Mouse (Mus musculus) forebrain, embryonic 16.5 days (tissue): Measurements from ENCODE around the gene Shc4. TPM values are rescaled to one million over a fixed set of nuclear protein-coding genes. Genes with fewer than 3 reads are reported as not detected.

ENCODE experiments used
- ATAC-seq: fragments of 200-750 bp; cut with Nextera tagmentation; 2 replicates; pipeline ENCODE4 v1.8.0; 2017; ENCODE audit warnings: mild to moderate bottlenecking, moderate library complexity
- H3K27ac ChIP-seq: fragments of 300-500 bp; sonication (generic); 2 replicates; pipeline ENCODE4 v1.5.1; 2014; ENCODE audit warnings: low read length, control low read depth
- H3K27me3 ChIP-seq: fragments of 300-500 bp; sonication (generic); replicated peaks from 2 replicates; pipeline ENCODE4 v1.6.1; 2014; ENCODE audit warnings: low read length; ENCODE audit not compliant: control insufficient read depth, insufficient read depth
- H3K36me3 ChIP-seq: fragments of 300-500 bp; sonication (generic); 2 replicates; pipeline ENCODE4 v1.6.1; 2014; ENCODE audit not compliant: control insufficient read depth, insufficient read depth
- H3K4me1 ChIP-seq: fragments of 300-500 bp; sonication (generic); replicated peaks from 2 replicates; pipeline ENCODE4 v1.6.1; 2014; ENCODE audit warnings: low read length; ENCODE audit not compliant: control insufficient read depth, insufficient read depth
- H3K4me2 ChIP-seq: fragments of 300-500 bp; sonication (generic); 2 replicates; pipeline ENCODE4 v1.6.1; 2014; ENCODE audit warnings: mild to moderate bottlenecking, low read length, control low read depth
- H3K4me3 ChIP-seq: fragments of 300-500 bp; sonication (generic); replicated peaks from 2 replicates; pipeline ENCODE4 v1.5.1; 2014; ENCODE audit warnings: mild to moderate bottlenecking, low read length, control low read depth
- H3K9ac ChIP-seq: fragments of 300-500 bp; sonication (generic); replicated peaks from 2 replicates; pipeline ENCODE4 v1.6.1; 2014; ENCODE audit warnings: low read depth, low read length, control low read depth
- H3K9me3 ChIP-seq: fragments of 300-500 bp; sonication (generic); 2 replicates; pipeline ENCODE4 v1.6.1; 2016; ENCODE audit warnings: low read length; ENCODE audit not compliant: control insufficient read depth
- WGBS: fragments of 180-500 bp; shearing (Covaris S2); extraction: QIAGEN DNeasy Blood & Tissue Kit; methylation state at CpG from one replicate; pipeline ENCODE4 v1.1.7; 2014; 5-methylcytosine and 5-hydroxymethylcytosine counted together
- polyA plus RNA-seq: library from polyadenylated mRNA; unstranded; fragments of >200 nt; fragmentation: Nextera tagmentation; extraction: Ambion mirVana; gene quantifications from 2 replicates; pipeline ENCODE4 v1.2.1, GENCODE M21; 2015

Gene Shc4
- polyA plus RNA-seq, 1 experiment from 2014 or later: 2.0 TPM

DNA sequence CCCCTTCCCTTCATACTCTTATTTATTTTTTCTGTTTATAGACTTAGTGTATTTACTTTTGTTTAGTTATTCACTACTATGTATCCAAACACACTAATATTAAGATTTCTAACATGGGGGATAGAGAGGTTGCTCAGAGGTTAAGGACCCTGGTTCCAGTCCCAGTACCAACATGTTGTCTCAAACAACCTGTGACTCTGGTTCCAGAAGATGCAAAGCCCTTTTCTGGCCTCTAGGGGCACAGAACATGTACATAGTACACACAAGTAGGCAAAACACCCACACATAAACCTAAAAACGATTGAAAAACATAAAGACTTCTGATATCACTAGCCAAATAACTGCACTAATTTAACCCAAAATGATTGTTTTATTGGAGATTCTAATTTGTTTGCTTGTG is 53.1 kb downstream of the Shc4 start:
- Histone ChIP-seq H3K4me1 (peaks cover 12% of the 10 kb centered on the region), H3K27ac (no peak overlapping the region), H3K36me3 (no peaks in the 10 kb centered on the region), H3K27me3 (no peaks in the 10 kb centered on the region), H3K4me2 (no peak overlapping the region), H3K9ac (no peak overlapping the region), H3K9me3 (no peaks in the 10 kb centered on the region), H3K4me3 (no peak overlapping the region)
- WGBS: 29% methylated on average over 1 of the region's 1 CpGs
- ATAC-seq: no peak

GRCm38 (mm10) chr2:125667721-125668120 is 56.2 kb downstream of the Shc4 start:
- ATAC-seq: no peak
- WGBS: 92% methylated on average over 7 of the region's 7 CpGs

GRCm38 (mm10) chr2:125667184-125667583 is 56.8 kb downstream of the Shc4 start:
- Histone ChIP-seq H3K27me3 (no peaks in the 10 kb centered on the region), H3K9me3 (no peaks in the 10 kb centered on the region), H3K36me3 (no peaks in the 10 kb centered on the region), H3K9ac (no peak overlapping the region), H3K27ac (no peak overlapping the region), H3K4me3 (no peak overlapping the region), H3K4me2 (no peak overlapping the region), H3K4me1 (no peaks in the 10 kb centered on the region)
- ATAC-seq: no peak
- 81% methylated on average over 5 of the region's 5 CpGs for WGBS

More at GRCm38 (mm10) chr2:125667721-125668120, 56.2 kb downstream of the Shc4 start:
- H3K4me1 ChIP-seq: no peaks in the 10 kb centered on the region
- H3K9me3 ChIP-seq: no peaks in the 10 kb centered on the region
- H3K9ac ChIP-seq: no peak overlapping the region
- H3K4me3 ChIP-seq: no peak overlapping the region
- H3K27me3 ChIP-seq: no peaks in the 10 kb centered on the region
- no peak overlapping the region for H3K27ac ChIP-seq
- H3K4me2 ChIP-seq: no peak overlapping the region
- H3K36me3 ChIP-seq: no peaks in the 10 kb centered on the region

DNA sequence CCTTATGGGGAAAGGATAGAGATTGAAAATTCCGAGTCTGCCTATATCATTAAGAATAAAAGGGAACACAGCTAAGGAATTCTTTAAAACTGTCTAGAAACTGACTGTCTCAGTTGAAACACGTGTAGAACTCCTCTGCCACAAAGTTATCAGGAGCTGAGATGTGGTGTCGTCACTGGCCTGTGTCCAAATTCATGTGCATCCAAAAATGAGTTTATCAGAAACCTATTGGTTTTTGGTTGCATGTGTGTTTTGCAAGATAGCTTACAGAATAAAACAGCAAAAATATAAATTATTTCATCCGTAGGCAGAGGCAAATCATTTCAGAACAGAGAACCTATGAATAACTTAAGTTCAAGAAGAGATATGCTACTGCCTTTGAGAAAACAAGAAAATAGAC is 57.3 kb downstream of the Shc4 start:
- Histone ChIP-seq H3K4me3 (no peak overlapping the region), H3K36me3 (no peaks in the 10 kb centered on the region), H3K4me2 (no peak overlapping the region), H3K9ac (no peak overlapping the region), H3K27me3 (no peaks in the 10 kb centered on the region), H3K9me3 (no peaks in the 10 kb centered on the region), H3K4me1 (no peaks in the 10 kb centered on the region), H3K27ac (no peak overlapping the region)
- ATAC-seq: no peak
- WGBS: 82% methylated on average over 4 of the region's 4 CpGs

DNA sequence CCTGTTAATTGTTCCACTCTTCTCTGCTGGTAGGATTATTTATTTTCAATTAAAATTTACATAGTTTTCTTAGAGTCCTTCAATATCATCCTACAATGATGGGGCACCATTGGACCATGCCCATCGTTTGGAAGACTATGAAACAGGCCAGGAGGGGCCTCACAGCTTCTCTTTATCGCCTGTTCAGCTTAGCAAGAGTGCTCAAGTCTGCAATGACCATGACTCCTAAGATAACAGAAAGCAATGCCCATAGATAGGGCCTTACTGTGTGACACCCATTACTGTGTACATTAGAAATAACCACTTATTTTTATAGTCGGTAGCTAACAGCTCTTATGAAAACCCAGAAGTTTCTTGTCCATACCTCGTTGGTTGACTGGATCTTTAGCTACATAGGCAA is 58.0 kb downstream of the Shc4 start:
- Histone ChIP-seq H3K36me3 (no peaks in the 10 kb centered on the region), H3K4me1 (no peaks in the 10 kb centered on the region), H3K4me3 (no peak overlapping the region), H3K9ac (no peak overlapping the region), H3K4me2 (no peak overlapping the region), H3K27me3 (no peaks in the 10 kb centered on the region), H3K9me3 (no peaks in the 10 kb centered on the region), H3K27ac (no peak overlapping the region)
- WGBS: 94% methylated on average over 4 of the region's 4 CpGs
- no peak for ATAC-seq

- Histone ChIP-seq H3K36me3 (no peaks in the 10 kb centered on the region), H3K4me1 (no peaks in the 10 kb centered on the region), H3K27me3 (no peaks in the 10 kb centered on the region), H3K4me2 (no peak overlapping the region), H3K9me3 (no peaks in the 10 kb centered on the region), H3K9ac (no peak overlapping the region), H3K4me3 (no peak overlapping the region), H3K27ac (no peak overlapping the region)
- no peak for ATAC-seq
- 84% methylated on average over 5 of the region's 5 CpGs for WGBS
Measured at GRCm38 (mm10) chr2:125665213-125665612, 58.7 kb downstream of the Shc4 start.

DNA sequence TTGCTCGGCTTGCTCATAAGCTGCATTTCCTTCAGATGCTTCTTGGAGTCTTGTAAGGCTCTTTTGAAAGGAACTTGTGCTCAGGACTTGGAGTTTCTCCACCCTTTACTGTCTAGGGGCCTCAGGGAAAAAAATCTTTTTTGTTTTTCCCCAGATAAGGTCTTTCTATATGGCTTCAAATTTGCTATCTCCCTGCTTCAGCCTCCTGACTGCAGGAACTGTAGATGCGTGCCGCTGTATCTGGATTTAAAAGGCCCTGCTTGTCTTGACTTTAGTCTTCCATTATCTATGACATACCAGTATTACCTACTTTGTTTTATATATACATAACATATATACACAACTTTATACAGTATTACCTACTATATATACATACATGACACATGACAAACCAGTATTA is 61.4 kb downstream of the Shc4 start:
- H3K4me1 ChIP-seq: no peaks in the 10 kb centered on the region
- H3K36me3 ChIP-seq: no peaks in the 10 kb centered on the region
- no peak overlapping the region for H3K9ac ChIP-seq
- no peak overlapping the region for H3K4me2 ChIP-seq
- H3K9me3 ChIP-seq: no peaks in the 10 kb centered on the region
- H3K27me3 ChIP-seq: no peaks in the 10 kb centered on the region
- no peak for ATAC-seq
- no peak overlapping the region for H3K4me3 ChIP-seq
- H3K27ac ChIP-seq: no peak overlapping the region
- WGBS: 95% methylated on average over 3 of the region's 3 CpGs

DNA sequence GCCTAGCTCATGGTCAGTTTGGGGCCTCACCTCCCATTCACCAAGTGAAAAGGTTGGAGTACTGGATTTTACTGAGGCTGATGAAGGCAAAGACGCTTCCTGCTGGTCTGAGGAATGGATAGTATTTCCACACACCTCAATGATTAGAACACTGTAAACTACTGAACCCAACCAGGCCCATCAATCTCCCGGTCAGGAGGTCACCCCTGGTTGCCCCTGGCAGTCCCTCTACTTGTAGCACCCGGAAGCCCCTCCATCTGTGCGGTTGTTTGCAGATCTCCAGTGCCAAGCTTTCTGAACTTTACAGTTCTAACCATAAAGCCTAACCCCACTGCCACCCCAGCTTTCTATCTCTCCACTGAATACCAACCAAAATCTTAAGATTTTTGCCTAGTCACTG is 62.8 kb downstream of the Shc4 start:
- peak overlapping the region; percentile 19; the same call in 1 of the 2 replicates for H3K9ac ChIP-seq
- H3K27me3 ChIP-seq: no peaks in the 10 kb centered on the region
- H3K4me2 ChIP-seq: peak overlapping the region; percentile 49
- no peaks in the 10 kb centered on the region for H3K36me3 ChIP-seq
- no peaks in the 10 kb centered on the region for H3K9me3 ChIP-seq
- no peaks in the 10 kb centered on the region for H3K4me1 ChIP-seq
- ATAC-seq: no peak
- H3K27ac ChIP-seq: no peak overlapping the region
- 89% methylated on average over 4 of the region's 4 CpGs for WGBS
- no peak overlapping the region; the same call in 1 of the 2 replicates for H3K4me3 ChIP-seq

DNA sequence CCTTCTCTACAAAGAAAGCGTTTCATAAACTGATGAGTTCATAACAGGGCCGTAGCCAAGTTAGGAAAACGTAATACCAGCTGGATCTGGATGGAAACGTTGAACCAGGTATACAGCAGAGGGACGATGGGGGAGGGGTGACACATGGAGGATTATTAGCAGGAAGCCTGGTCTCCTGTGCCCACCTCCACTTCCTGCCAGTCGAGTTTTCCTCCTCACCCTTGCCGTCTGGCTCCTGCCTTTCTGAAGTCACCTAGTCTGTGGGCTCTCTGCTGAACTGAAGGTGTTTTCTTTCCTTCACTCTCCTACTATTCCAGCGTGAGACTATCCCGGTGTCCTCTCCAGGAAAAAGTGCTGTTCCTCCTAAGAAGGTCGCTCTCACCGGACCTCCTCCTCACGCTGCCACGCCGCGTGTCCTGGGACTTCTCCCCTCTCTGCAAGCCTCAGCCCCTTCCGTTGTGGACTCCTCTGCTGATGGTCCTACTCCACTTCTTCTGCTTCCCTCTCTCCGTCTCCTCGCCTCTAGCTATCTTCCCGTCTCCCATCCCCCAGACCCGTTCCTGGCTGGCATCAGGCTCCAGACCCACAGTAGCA is 63.3 kb downstream of the Shc4 start:
- WGBS: 34% methylated on average over 20 of the region's 20 CpGs
- no peak overlapping the region for H3K27ac ChIP-seq

More for the DNA sequence above, 63.3 kb downstream of the Shc4 start:
- peak; percentile 50 for ATAC-seq
- Histone ChIP-seq H3K4me3 (peak overlapping the region; percentile 26), H3K9me3 (no peaks in the 10 kb centered on the region), H3K4me1 (no peaks in the 10 kb centered on the region), H3K36me3 (no peaks in the 10 kb centered on the region), H3K4me2 (peak overlapping the region; percentile 49), H3K27me3 (no peaks in the 10 kb centered on the region), H3K9ac (peak overlapping the region; percentile 19; the same call in 1 of the 2 replicates)
